Mouse (Mus musculus) cerebellum, adult (tissue): Measurements from ENCODE around the gene Upp1.

Source experiments
- ATAC-seq: cut with Nextera tagmentation; 2 replicates; pipeline ENCODE4 v1.9.2; 2017; ENCODE audit warnings: mild to moderate bottlenecking, moderate library complexity, mixed read lengths; ENCODE audit not compliant: insufficient number of reproducible peaks, low FRiP score, low TSS enrichment

Upp1 gene

DNA sequence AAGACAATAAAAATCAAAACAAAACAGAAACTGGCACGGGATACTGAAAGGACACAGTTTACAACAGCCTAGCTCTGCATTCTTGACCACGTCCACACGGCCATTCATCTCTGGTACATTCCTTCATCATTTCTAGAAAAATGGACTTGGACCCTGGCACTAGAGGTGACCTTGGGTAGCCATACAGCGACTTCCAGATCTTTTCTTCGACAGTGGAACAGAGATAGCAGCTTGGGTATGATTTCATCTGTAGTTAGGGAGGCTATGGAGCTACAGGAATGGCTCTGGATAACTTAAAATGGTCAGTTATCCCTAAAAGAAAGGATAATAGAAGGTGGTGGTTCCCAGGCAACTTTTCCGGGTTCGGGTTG is at the start of gene Upp1:
TSS of gene Upp1 (plus strand) at position 54 of the 371 bp plus-strand sequence.
- ATAC-seq, result 0 out of 2 replicates have a peak, but pooled peaks have one; percentile 8

DNA sequence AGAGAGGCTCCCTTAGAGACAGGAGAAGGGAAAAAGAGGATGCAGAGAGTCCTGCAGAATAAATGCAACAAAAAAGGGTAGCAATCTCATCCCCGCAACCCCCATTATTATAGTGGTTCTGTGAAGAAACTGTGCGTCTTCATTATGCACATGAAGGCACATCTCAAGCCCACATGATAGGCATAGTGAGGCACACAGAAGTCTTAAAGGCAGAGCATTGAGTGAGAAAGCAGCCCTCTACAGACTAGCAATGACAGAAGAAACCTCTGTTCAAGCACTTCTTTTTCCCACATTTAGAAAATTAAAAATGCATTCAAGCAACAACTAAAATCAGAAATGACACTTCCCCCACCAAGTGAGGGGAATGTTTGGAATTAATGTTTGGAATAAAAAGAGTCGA is 41.5 kb upstream of the Upp1 start:
- no peak for ATAC-seq

DNA sequence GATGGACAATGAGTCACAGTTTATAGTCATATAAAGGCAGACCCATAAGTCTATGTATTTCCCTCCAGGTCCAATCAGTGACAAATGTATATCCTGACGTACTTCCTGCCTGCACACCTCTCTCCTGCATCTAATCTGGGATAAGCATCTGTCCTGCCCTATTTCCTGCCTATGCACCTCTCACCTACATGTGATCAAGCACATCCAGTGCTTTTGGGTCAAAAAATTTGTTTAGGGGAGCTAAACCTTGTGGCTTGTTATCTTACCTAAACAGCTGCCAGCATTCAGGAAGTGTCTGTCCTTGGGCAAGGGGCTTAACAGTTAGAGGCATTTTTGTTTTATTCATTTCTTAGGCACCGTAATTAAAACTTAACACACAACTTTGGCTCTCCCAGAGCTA is 4.7 kb upstream of the Upp1 start:
- no peak for ATAC-seq

DNA sequence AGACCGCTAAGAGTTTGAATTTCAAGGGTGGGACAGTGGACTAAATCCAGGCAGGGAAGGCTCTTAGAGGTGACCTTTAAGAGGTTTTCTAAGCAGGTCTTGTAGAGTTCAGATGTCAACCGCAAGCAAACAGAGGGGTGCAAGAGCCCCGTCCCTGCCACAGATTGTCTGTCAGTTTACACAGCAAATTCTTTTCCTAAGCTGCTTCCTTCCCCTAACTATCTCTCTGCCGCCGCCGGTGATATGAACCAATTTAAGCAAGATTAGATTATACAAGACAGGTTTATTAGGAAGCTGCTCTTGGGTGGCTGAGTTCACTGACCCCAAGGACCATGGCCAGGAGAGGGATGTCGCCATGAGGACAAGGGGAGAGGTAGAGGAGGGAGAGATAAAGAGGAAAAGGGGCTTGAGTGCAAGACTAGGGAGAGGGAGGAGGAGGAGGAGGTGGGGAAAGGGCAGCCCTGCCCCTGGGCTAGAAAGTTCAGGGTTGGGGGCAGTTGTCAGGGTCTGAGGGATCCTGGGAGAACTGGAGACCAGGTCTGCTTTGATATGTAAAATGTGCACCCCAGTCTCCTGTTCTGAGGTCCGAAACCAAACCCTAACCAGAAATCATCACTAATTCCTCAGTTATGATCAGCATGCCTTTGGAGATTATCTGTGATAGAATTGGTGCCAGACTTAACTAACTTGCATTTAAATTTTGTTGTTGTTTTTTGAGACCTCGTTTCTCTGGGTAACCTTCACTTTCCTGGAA is 2.4 kb upstream of the Upp1 start:
- no peak for ATAC-seq

DNA sequence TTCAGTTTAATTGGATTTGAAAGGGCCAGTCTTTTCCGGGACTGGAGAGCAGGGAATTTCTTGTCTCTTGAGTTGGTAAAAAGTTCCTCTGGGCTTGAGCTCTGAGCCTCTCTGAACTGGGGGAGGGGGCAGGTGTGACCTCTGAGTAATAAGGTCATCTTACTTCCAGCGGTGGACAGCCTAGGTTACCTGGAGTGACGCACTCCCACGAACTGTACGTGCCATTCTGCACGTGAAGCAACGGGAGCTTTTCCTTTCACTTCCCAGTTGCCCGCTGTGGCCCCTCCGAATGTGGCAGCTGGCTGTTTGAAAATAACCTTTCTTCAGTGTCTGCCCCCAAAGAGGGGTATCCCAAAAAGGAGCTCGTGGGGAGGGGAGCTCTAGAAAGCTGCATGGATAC is 1.8 kb upstream of the Upp1 start:
- no peak for ATAC-seq

DNA sequence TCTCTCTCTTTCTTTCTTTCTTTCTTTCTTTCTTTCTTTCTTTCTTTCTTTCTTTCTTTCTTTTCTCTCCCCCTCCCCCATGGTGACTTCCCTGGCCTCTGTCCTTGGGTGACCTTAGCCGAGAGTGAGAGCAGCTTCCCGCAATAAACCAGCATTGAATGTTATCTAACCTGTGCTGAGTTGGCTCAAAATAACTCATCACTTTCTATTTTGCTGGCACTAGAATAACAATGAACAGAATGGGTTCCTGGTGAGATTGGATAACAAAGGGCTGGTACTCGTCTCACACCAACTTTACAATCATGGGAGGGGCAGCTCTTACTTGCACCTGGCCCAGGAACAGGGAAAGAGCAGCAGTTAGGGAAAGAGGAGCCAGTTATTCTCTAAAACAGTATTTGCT is 987 bp upstream of the Upp1 start:
- no peak for ATAC-seq

DNA sequence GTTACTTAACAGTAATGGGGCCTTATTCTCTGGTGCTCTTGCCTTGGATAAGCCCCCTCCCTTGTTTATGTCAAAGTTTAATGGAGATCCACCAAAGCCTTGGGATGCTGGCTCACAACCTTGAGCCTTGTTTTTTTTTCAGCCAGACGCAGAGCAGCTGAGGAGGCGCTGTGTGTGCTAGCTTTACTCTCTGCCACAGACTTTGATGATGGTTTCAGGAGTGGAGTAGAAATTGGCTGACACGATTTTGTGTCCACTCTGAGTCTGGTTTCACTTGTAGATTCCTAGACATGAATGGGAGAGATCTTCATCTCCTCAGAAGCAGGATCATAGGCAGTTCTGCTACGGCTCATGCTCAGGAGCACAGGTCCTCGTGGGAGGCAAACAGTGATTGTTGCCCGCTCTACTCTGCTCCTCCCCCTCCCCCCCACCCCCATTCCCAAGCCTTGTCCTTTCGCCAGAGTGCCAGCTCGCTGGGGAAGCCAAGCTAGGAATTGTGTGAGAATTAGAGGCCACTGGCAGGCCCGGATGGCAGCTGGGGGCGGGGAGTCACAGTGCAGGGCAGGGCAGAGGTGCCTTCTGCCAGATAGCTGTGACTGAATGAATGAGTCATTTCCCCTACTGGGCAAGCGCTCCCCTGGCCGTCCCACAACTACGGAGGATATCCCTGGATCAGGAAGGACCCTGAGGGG is 399 bp upstream of the Upp1 start:
- peak; percentile 37; the same call in 1 of the 2 replicates for ATAC-seq

DNA sequence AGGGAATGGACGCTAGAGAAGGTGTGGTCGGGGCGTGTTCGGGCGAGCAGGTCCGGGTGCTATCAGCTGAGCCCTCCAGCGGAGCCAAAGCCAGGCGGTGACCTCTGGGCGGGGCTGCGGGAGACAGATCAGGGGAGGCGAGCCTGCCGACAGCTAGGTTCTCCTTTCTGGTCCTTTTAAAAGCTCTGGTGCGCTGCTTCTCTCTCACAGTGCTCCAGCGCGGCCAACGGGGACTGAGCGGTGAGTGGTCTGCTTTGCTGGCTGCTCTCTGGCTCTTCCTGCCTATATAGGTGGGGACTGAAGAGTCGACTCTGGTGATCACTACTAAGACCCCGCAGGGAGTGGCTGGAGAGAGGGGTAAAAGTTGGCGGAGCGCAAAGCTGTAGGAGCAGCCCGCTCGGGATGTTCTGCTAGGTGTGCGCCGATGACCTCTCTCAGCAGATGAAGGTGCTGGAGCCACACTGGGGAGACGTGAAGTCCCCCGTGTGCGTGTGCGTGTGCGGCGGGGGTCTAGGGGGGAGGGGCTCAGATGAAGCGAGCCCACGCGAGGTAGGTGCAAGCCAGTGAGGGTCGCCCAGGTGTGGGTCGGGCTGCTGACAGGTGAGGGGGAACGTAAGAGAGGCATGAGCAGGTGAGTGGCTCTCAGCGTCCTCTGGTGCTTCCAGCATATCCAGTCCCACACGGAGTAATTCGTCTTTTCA is 668 bp downstream of the Upp1 start:
- peak; percentile 46 for ATAC-seq

DNA sequence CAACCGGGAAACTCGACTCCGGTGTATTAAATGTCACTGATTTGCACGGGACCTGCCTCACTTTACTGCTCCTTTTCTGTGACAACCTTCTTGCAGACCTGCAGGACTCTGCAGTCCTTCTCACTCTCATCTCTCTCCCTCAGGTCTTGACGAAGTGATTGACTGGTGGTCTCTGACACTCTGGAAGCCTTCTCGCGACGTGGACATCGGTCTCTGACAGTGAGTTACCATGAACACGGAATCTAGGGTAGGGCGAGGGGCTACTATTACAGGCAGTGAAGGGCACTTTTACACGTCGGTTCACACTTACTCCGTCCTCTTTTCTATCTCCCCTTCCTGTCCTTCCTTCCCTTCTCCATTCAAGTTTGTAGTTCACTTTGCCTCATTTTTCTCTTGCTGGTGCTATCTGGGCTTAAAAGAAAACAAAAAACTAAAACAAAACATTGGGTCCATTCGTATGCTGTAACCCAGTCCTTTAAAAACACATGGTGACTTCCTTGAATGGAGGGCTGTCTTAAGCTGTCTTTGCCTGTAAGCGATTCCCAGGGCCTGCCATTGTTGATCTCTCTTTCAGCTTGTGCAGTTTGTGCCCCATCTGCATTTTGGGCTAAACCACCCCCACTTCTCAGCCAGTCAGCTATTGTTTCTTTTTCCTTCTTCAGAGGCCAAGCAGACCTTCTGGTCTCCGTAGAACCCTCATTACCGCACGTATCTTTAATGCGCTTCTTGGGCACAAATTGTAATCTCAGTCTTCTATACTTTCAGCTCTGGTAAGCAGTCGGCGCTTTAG is 1.5 kb downstream of the Upp1 start:
- ATAC-seq, result no peak

DNA sequence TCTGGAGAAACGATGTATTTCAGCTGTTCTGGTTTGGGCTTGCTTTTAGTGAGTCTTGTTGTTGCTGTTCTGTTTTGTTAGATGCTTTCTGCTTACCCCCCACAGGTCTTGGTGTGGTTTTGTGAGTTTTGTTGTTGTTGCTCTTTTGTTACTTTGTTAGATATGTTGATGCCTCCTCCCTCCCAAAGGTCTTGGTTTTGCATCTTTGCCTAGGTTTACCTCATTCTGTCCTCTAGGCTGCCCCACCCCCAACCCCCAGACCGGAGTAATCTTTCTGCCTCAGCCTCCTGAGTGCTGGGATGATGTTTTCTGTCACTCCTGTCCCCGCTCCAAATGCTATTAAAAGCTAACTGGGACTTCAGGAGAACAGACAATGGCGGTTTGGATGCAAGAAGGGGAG is 4.4 kb downstream of the Upp1 start:
- ATAC-seq, result no peak

DNA sequence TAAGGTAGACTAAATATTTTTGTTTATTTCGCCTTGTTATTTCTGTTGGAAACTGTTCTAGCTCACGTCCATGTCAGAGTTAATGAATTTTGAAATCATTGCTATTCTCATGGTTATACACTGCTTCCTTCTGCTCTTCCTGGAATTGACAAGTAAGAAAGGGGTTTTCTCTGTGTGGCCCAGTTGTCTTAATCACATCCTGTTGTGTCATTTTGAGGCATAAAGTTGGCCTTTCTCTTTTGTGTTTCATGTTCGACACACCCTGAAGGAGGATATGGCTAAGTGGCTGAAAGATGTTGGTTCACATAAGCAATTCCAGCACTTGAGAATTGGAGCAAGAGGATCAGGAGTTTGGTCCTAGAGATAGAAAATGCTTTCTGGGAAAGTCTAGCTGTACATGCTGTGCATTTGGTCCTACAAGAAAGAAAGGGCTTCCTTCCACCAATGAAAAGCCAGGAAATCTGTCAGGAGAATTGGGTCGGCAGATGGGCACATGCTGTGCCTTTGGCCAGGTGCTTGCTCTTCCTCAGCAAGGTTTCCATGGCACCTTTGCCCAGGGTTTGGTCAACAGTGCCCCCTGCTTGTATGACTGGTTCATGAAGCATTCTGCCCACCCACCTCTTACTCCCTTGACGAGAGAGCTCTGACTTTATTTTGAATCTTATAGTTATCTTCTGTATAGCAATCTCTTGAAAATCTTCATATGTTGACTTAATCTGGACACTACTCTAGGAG is 8.6 kb downstream of the Upp1 start:
- ATAC-seq, result peak; percentile 68

DNA sequence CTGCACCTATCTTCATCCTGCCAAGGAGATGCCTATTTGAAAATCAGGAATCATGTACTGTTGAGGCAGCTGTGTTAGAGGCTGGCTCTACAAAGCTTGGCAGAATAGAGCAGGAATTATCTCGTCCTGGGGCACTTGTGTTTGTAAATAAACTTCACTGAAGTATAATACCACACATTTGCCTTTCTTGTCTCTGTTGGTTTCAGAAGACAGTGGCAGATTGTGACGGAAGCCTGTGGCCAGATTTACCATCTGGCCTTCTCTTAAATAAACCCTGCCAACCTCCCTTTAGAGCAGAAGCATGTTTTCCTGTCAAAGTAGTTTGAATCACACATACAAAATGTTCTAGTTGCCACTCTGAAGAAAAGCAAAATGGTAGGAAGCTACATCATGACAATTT is 10.2 kb downstream of the Upp1 start:
- no peak for ATAC-seq

DNA sequence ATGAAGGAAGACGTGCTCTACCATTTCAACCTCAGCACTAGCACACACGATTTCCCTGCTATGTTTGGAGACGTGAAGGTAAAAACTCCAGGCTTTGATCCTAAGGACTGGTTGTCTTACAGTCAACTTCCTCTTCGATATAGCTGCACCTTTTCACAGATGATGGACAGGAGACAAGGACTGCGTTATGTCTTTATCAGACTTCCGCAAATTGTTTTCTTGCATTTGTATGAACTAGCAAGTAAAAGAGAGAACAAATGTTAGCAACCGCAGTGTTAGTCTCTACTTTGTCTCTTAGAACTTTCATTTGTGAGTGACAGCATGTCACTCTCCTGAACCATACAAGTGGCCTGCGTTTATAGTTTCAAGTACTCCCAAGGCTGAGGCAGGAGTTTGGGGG is 11.6 kb downstream of the Upp1 start:
- ATAC-seq, result no peak

DNA sequence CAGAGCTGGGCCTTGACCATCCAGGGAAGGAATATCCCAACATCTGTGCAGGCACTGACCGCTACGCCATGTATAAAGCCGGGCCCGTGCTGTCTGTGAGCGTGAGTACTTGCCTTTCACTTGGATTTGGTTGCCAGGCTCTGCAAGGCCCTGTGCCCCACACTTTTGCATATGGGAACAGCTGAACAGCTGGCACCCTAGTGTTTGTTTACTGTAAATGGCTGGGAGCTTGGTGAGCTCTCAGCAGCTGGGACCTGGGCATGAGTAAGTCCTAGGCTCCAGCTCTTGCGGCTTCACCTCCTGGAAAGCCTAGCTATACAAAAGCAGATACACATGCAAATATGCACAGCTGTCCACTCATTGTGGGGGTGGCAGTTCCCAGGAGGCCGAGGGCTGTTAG is 13.8 kb downstream of the Upp1 start:
- no peak for ATAC-seq

DNA sequence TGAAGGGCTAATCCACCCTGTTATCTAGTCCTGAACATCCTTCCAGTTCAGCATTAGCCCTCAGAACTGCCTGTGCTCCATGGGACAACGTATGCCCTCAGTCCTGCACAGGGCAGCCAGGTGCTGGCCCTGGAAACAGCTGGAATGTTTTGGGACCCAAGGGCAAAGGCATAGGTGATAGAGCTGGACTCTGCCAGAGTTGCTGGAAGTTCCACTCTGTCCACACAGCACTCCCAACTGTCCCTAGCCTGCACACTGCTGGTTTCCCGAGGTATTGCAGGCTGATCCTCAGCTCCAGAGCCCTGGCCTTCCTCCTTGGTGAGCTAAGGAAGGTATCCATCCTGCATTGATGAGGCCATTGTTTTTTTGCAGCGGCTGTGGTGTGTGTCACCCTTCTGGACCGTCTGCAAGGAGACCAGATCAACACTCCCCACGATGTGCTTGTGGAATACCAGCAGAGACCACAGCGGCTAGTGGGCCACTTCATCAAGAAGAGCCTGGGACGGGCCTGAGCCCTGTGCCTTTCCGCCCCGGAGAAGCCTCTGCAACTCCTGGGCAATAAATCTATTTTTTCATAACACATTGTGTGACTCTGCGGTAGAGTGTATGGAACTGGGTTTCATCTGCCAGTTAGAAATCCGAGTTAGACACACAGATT is 17.8 kb downstream of the Upp1 start:
- 0 out of 2 replicates have a peak, but pooled peaks have one; percentile 38 for ATAC-seq

DNA sequence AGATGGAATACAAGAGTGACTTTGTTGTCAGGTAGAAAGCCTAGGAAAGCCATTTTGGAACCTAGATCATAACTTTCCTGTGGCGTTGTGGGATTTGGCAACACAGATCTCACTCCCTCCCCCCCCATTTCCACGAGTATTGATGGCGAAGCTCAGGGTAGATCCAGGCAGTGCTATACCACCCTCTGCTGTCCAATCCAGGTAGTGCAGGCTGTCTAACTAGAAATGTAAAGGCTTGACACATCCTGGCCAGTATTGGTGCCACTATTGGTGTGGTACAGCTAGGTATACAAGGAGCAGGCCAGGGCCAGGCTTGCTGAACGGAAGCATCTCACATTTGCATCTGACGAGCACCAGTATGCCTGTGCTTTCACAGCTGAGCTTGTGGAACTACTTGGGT is 18.6 kb downstream of the Upp1 start:
- ATAC-seq, result 0 out of 2 replicates have a peak, but pooled peaks have one; percentile 65

DNA sequence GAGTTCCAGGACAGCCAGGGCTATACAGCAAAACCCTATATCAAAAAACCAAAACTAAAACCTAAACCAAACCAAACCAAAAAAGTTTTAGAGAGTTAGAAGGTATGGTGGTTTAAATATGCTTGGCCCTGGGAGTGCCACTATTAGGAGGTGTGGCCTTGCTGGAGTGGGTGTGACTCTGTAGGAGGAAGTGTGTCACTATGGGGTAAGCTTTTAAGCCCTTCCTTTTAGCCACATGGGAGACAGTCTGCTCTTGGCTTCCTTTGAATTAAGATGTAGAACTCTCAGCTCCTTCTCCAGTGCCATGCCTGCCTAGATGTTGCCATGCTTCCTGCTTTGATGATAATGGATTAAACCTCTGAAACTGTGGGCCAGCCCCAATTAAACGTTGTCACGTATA is 27.2 kb downstream of the Upp1 start:
- no peak for ATAC-seq

DNA sequence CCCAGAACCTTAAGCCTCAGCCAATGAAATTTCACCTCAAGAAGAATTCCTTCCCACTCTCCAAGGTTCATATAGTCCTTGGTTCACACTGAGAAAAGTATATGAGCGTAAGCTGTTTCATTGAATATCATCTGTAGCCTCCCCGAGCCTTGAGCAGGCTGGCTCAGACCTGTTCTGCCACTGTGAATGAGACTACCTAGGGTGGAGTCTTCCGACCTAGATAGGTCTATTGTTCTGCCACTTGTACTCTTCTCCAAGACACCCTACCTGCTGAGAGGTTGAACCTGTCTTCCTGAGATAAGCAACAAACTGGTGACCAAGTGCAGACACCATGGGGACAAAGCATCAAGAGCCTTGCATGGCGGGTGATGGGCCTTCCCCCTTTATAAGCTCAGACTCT is 28.2 kb downstream of the Upp1 start:
- no peak for ATAC-seq

DNA sequence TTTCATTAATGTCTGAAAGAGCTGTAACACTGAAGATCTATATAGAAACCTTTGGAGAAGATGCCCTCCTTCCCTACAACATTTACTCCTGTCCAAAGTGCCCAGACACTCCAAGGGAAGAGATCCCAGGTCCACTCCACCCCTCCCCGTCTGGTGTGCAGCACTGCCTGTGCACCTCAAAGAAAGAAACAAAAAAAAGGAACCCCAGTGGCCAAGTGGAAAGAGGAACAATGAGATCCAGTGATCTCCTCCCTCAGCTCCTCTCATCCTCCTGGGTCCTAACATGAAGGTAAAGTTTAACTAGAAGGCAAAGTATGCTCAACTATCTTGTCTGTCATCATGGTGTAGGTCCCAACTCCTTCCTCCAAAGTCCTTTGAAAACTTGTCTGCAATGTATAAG is 28.8 kb downstream of the Upp1 start:
- no peak for ATAC-seq
